In the genomic region with DNA sequence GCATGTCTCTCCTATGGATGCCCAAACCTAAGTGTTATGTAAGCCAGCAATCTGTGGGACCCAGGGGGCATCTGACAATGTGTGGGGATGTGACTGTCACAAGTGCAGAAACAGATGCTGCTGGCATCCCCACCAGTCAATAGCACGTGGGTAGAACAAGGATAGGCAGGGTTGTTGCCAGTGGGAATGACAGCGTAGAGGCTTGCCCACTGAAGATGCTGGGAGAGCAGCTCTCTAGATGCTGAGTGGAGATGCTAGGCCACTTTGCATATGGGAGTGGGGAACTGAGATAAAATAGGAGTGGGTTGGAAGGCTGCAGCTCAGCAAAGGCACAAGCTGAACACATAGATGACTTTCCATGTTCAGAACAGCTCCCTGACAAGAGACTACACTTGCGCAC, we compare ENCODE assay signal across 14 mouse cellular contexts. TPM values are rescaled to one million over a fixed set of nuclear protein-coding genes. Genes with fewer than 3 reads are reported as not detected.
DNase-seq lines count a peak whose midpoint lies in the region; ATAC-seq and TF ChIP-seq lines count a peak whose summit lies in the region.
"Had no signal": no experiment of that assay in that cellular context is flagged by ENCODE, and none has a peak within 500 bp of the region (broad histone marks: within the 10 kb centered on the region; RNA-seq: fewer than 3 reads in every experiment).

No protein-coding gene starts in this region.

- H3K4me1 ChIP-seq in stomach, embryonic 16.5 days (ENCODE audit: control insufficient read depth, insufficient read depth, low read length), result peaks cover 14% of the 10 kb centered on the region; the same call in 1 of the 2 replicates
- no peaks in the 10 kb centered on the region for H3K4me1 ChIP-seq in stomach, postnatal 0 days (replicated peaks; ENCODE audit: control insufficient read depth, insufficient read depth)

- 90% methylated on average over 3 of the region's 3 CpGs for WGBS in stomach, embryonic 16.5 days
- WGBS in stomach, postnatal 0 days, result 88% methylated on average over 3 of the region's 3 CpGs

- no peak for TF ChIP-seq EP300 in stomach, postnatal 0 days (optimal IDR thresholded peaks at IDR 0.05)

- no peak for ATAC-seq in stomach, embryonic 16.5 days (ENCODE audit: insufficient read depth, low FRiP score)
- no peak for ATAC-seq in stomach, postnatal 0 days (ENCODE audit: low FRiP score, low TSS enrichment)
- ATAC-seq in erythroblast, adult 5-6 weeks (replicated peaks; ENCODE audit: low FRiP score, poor library complexity, severe bottlenecking), result no peak
- ATAC-seq: CD4-positive, CD25-positive, alpha-beta regulatory T cell, adult 4 months had no signal

- H3K27me3 ChIP-seq in stomach, embryonic 16.5 days (ENCODE audit: control insufficient read depth, insufficient read depth, low read length), result no peaks in the 10 kb centered on the region
- no peaks in the 10 kb centered on the region for H3K27me3 ChIP-seq in stomach, postnatal 0 days (ENCODE audit: control insufficient read depth, insufficient read depth, low read length)
- H3K27me3 ChIP-seq: embryonic facial prominence, embryonic 15.5 days; megakaryocyte, embryonic 14.5 days; neural tube, embryonic 12.5 days had no signal

- TF ChIP-seq CTCF in stomach, postnatal 0 days (IDR thresholded peaks at IDR 0.05; ENCODE audit: low read depth), result no peak

- peak; percentile 72 for DNase-seq in layer of hippocampus, adult 11-12 months (ENCODE audit: low spot score)
- no peak for DNase-seq in layer of hippocampus, adult 9-10 months (ENCODE audit: low spot score)
- no peak for DNase-seq in stomach, postnatal 0 days (ENCODE audit: low spot score)
- DNase-seq in layer of hippocampus, adult 9-11 months, result peak; percentile 86
- no peak for DNase-seq in urinary bladder, postnatal 36 days (ENCODE audit: low spot score in 2 of 2)
- DNase-seq: adrenal gland, postnatal 36 days; cerebellum, postnatal 36 days; liver had no signal

- no peaks in the 10 kb centered on the region for H3K36me3 ChIP-seq in stomach, embryonic 16.5 days (ENCODE audit: control insufficient read depth, insufficient read depth, low read length)
- no peaks in the 10 kb centered on the region for H3K36me3 ChIP-seq in stomach, postnatal 0 days (ENCODE audit: control insufficient read depth, insufficient read depth, low read length)
- H3K36me3 ChIP-seq: embryonic facial prominence, embryonic 15.5 days had no signal

- H3K9ac ChIP-seq in stomach, embryonic 16.5 days (ENCODE audit: low read length), result 0 out of 2 replicates have a peak overlapping the region, but pooled peaks have one; percentile 31
- no peak overlapping the region for H3K9ac ChIP-seq in stomach, postnatal 0 days (ENCODE audit: low read length)
- H3K9ac ChIP-seq: embryonic facial prominence, embryonic 15.5 days; neural tube, embryonic 12.5 days had no signal

- no peaks in the 10 kb centered on the region for H3K9me3 ChIP-seq in stomach, embryonic 16.5 days (replicated peaks; ENCODE audit: control insufficient read depth, low read length)
- no peaks in the 10 kb centered on the region for H3K9me3 ChIP-seq in stomach, postnatal 0 days (ENCODE audit: control insufficient read depth, low read length)
- H3K9me3 ChIP-seq: embryonic facial prominence, embryonic 15.5 days; megakaryocyte, embryonic 14.5 days; neural tube, embryonic 12.5 days had no signal

- H3K27ac ChIP-seq in stomach, embryonic 16.5 days (ENCODE audit: low read length), result no peak overlapping the region
- H3K27ac ChIP-seq in stomach, postnatal 0 days (replicated peaks), result no peak overlapping the region
- H3K27ac ChIP-seq: embryonic facial prominence, embryonic 15.5 days; neural tube, embryonic 12.5 days had no signal

- H3K4me3 ChIP-seq in stomach, embryonic 16.5 days (replicated peaks; ENCODE audit: low read length), result no peak overlapping the region
- no peak overlapping the region for H3K4me3 ChIP-seq in stomach, postnatal 0 days (ENCODE audit: low read depth, low read length)
- H3K4me3 ChIP-seq: embryonic facial prominence, embryonic 15.5 days; megakaryocyte, embryonic 14.5 days; neural tube, embryonic 12.5 days had no signal

- no peak overlapping the region for H3K4me2 ChIP-seq in stomach, embryonic 16.5 days (ENCODE audit: low read depth, low read length)
- no peak overlapping the region for H3K4me2 ChIP-seq in stomach, postnatal 0 days (replicated peaks; ENCODE audit: low read depth)
- H3K4me2 ChIP-seq: embryonic facial prominence, embryonic 15.5 days; neural tube, embryonic 12.5 days had no signal

RNA-seq across cellular contexts. Expression of gene Leng8, which starts 4.3 kb away (rescaled TPM):
- polyA plus RNA-seq in stomach, embryonic 16.5 days (2015; fragmentation: Nextera tagmentation; extraction: Ambion mirVana), result 50.9 and 51.4 TPM in 2 replicates
- 14.7 and 20.1 TPM in 2 replicates for polyA plus RNA-seq in stomach, postnatal 0 days (2015; fragmentation: Nextera tagmentation; extraction: Ambion mirVana)
- 147 and 153 TPM in 2 replicates for total RNA-seq in erythroblast, adult 5-6 weeks (2015; ENCODE audit: low replicate concordance)
- total RNA-seq in erythroblast, adult 5-6 weeks (2017; ENCODE audit: low replicate concordance), result 144 and 160 TPM in 2 replicates

RNA-seq across cellular contexts. Expression of gene Ttyh1, which starts 13.4 kb away (rescaled TPM):
- 8.6 and 10.0 TPM in 2 replicates for polyA plus RNA-seq in stomach, embryonic 16.5 days (2015; fragmentation: Nextera tagmentation; extraction: Ambion mirVana)
- polyA plus RNA-seq in stomach, postnatal 0 days (2015; fragmentation: Nextera tagmentation; extraction: Ambion mirVana), result 4.1 and 4.3 TPM in 2 replicates
- not detected in 2 replicates for total RNA-seq in erythroblast, adult 5-6 weeks (2015; ENCODE audit: low replicate concordance)
- total RNA-seq in erythroblast, adult 5-6 weeks (2017; ENCODE audit: low replicate concordance), result 0.28 and 3.0 TPM in 2 replicates

RNA-seq across cellular contexts. Expression of gene Leng9, which starts 17.6 kb away (rescaled TPM):
- 6.0 and 6.3 TPM in 2 replicates for polyA plus RNA-seq in stomach, embryonic 16.5 days (2015; fragmentation: Nextera tagmentation; extraction: Ambion mirVana)
- polyA plus RNA-seq in stomach, postnatal 0 days (2015; fragmentation: Nextera tagmentation; extraction: Ambion mirVana), result 7.4 and 8.5 TPM in 2 replicates
- total RNA-seq in erythroblast, adult 5-6 weeks (2015; ENCODE audit: low replicate concordance), result not detected in 2 replicates
- 0.77 and 1.7 TPM in 2 replicates for total RNA-seq in erythroblast, adult 5-6 weeks (2017; ENCODE audit: low replicate concordance)

RNA-seq across cellular contexts. Expression of gene Cdc42ep5, which starts 32.1 kb away (rescaled TPM):
- polyA plus RNA-seq in stomach, embryonic 16.5 days (2015; fragmentation: Nextera tagmentation; extraction: Ambion mirVana), result 81.9 and 86.4 TPM in 2 replicates
- 119 and 121 TPM in 2 replicates for polyA plus RNA-seq in stomach, postnatal 0 days (2015; fragmentation: Nextera tagmentation; extraction: Ambion mirVana)
- not detected in 2 replicates for total RNA-seq in erythroblast, adult 5-6 weeks (2015; ENCODE audit: low replicate concordance)
- not detected in 2 replicates for total RNA-seq in erythroblast, adult 5-6 weeks (2017; ENCODE audit: low replicate concordance)
- polyA plus RNA-seq: CD4-positive, CD25-positive, alpha-beta regulatory T cell, adult 4 months had no signal

Comparison
In these comparisons a context has a peak if more than half of its experiments do, and no peak if none do; other contexts are left out.
1. DNase-seq: peak in layer of hippocampus, adult 11-12 months (single experiment) and layer of hippocampus, adult 9-11 months (single experiment); none in layer of hippocampus, adult 9-10 months (single experiment), stomach, postnatal 0 days (single experiment) and urinary bladder, postnatal 36 days (0 of 2).